Mouse (Mus musculus): ENCODE results near the gene Ccnd1. TPM values are rescaled to one million over a fixed set of nuclear protein-coding genes. Genes with fewer than 3 reads are reported as not detected.

The Ccnd1 gene
- polyA plus RNA-seq, 1 experiment from 2014 or later = 57.2 TPM

GRCm38 (mm10) chr7:144933796-144934195, 5.9 kb downstream of the Ccnd1 start:
- 66% methylated on average over 8 of the region's 8 CpGs for WGBS (ENCODE audit: missing documents)
- Histone ChIP-seq H3K4me3 (ENCODE audit: inconsistent target) (no peak overlapping the region), H3K36me3 (ENCODE audit: inconsistent target) (peaks cover 32% of the 10 kb centered on the region), H3K79me2 (ENCODE audit: inconsistent target) (peaks cover 52% of the 10 kb centered on the region), H3K27ac (no peak overlapping the region)

- Histone ChIP-seq H3K79me2 (ENCODE audit: inconsistent target) (peaks cover 47% of the 10 kb centered on the region), H3K27ac (no peak overlapping the region), H3K36me3 (ENCODE audit: inconsistent target) (peaks cover 36% of the 10 kb centered on the region), H3K4me3 (ENCODE audit: inconsistent target) (no peak overlapping the region)
- WGBS (ENCODE audit: missing documents) = 97% methylated on average over 3 of the region's 3 CpGs
Measured at GRCm38 (mm10) chr7:144933336-144933735, 6.4 kb downstream of the Ccnd1 start.

- H3K27ac ChIP-seq = peak overlapping the region; percentile 46
Measured at GRCm38 (mm10) chr7:144932389-144932937, 7.3 kb downstream of the Ccnd1 start.

GRCm38 (mm10) chr7:144931778-144932177, 7.9 kb downstream of the Ccnd1 start:
- H3K36me3 ChIP-seq (ENCODE audit: inconsistent target) = peaks cover 32% of the 10 kb centered on the region
- no peak overlapping the region for H3K4me3 ChIP-seq (ENCODE audit: inconsistent target)
- peaks cover 32% of the 10 kb centered on the region for H3K79me2 ChIP-seq (ENCODE audit: inconsistent target)
- peak overlapping the region; percentile 46 for H3K27ac ChIP-seq
- WGBS (ENCODE audit: missing documents) = 41% methylated on average over 3 of the region's 3 CpGs

More at GRCm38 (mm10) chr7:144932389-144932937, 7.3 kb downstream of the Ccnd1 start:
- Histone ChIP-seq H3K4me3 (ENCODE audit: inconsistent target) (no peak overlapping the region), H3K79me2 (ENCODE audit: inconsistent target) (peaks cover 39% of the 10 kb centered on the region), H3K36me3 (ENCODE audit: inconsistent target) (peaks cover 36% of the 10 kb centered on the region)
- WGBS (ENCODE audit: missing documents) = 25% methylated on average over 18 of the region's 18 CpGs

- Histone ChIP-seq H3K36me3 (ENCODE audit: inconsistent target) (peaks cover 27% of the 10 kb centered on the region), H3K4me3 (ENCODE audit: inconsistent target) (no peak overlapping the region), H3K27ac (no peak overlapping the region), H3K79me2 (ENCODE audit: inconsistent target) (peaks cover 13% of the 10 kb centered on the region)
- 95% methylated on average over 5 of the region's 5 CpGs for WGBS (ENCODE audit: missing documents)
Measured at GRCm38 (mm10) chr7:144929931-144930330, 9.8 kb downstream of the Ccnd1 start.

- H3K36me3 ChIP-seq (ENCODE audit: inconsistent target) = peaks cover 22% of the 10 kb centered on the region; the same call in 1 of the 2 replicates
- WGBS (ENCODE audit: missing documents) = 95% methylated on average over 8 of the region's 8 CpGs
- no peak overlapping the region for H3K27ac ChIP-seq
- no peak overlapping the region for H3K4me3 ChIP-seq (ENCODE audit: inconsistent target)
- H3K79me2 ChIP-seq (ENCODE audit: inconsistent target) = peaks cover 9% of the 10 kb centered on the region
Measured at GRCm38 (mm10) chr7:144929506-144929905, 10.2 kb downstream of the Ccnd1 start.

GRCm38 (mm10) chr7:144928889-144929210, 10.9 kb downstream of the Ccnd1 start:
- 91% methylated on average over 6 of the region's 6 CpGs for WGBS (ENCODE audit: missing documents)
- no peak overlapping the region for H3K4me3 ChIP-seq (ENCODE audit: inconsistent target)
- peaks cover 3% of the 10 kb centered on the region; the same call in 1 of the 2 replicates for H3K79me2 ChIP-seq (ENCODE audit: inconsistent target)
- H3K36me3 ChIP-seq (ENCODE audit: inconsistent target) = peaks cover 17% of the 10 kb centered on the region; the same call in 1 of the 2 replicates
- no peak overlapping the region for H3K27ac ChIP-seq

- H3K4me3 ChIP-seq (ENCODE audit: inconsistent target) = no peak overlapping the region
- peaks cover 13% of the 10 kb centered on the region; the same call in 1 of the 2 replicates for H3K36me3 ChIP-seq (ENCODE audit: inconsistent target)
- 95% methylated on average over 4 of the region's 4 CpGs for WGBS (ENCODE audit: missing documents)
- no peaks in the 10 kb centered on the region for H3K79me2 ChIP-seq (ENCODE audit: inconsistent target)
- no peak overlapping the region for H3K27ac ChIP-seq
Measured at GRCm38 (mm10) chr7:144928009-144928888, 11.5 kb downstream of the Ccnd1 start.

- Histone ChIP-seq H3K79me2 (ENCODE audit: inconsistent target) (no peaks in the 10 kb centered on the region), H3K36me3 (ENCODE audit: inconsistent target) (peaks cover 13% of the 10 kb centered on the region; the same call in 1 of the 2 replicates), H3K27ac (no peak overlapping the region), H3K4me3 (ENCODE audit: inconsistent target) (no peak overlapping the region)
- WGBS (ENCODE audit: missing documents) = 95% methylated on average over 2 of the region's 2 CpGs
Measured at GRCm38 (mm10) chr7:144927591-144927990, 12.1 kb downstream of the Ccnd1 start.

GRCm38 (mm10) chr7:144918823-144919222, 20.9 kb downstream of the Ccnd1 start:
- no peak overlapping the region for H3K27ac ChIP-seq
- peaks cover 33% of the 10 kb centered on the region; the same call in 1 of the 2 replicates for H3K36me3 ChIP-seq (ENCODE audit: inconsistent target)
- no peak overlapping the region for H3K4me3 ChIP-seq (ENCODE audit: inconsistent target)
- 93% methylated on average over 1 of the region's 1 CpGs for WGBS (ENCODE audit: missing documents)
- peaks cover 23% of the 10 kb centered on the region for H3K79me2 ChIP-seq (ENCODE audit: inconsistent target)

- 2% methylated on average over 54 of the region's 55 CpGs for WGBS (ENCODE audit: missing documents)
- Histone ChIP-seq H3K79me2 (ENCODE audit: inconsistent target) (peaks cover 23% of the 10 kb centered on the region), H3K27ac (peak within 1 kb of the TSS; percentile 61)
Measured at GRCm38 (mm10) chr7:144914948-144915750, 24.6 kb downstream of the Ccnd1 start, which contains the start of gene LTO1. LTO1 (plus strand) TSS chr7:144915100.

GRCm38 (mm10) chr7:144914296-144914947, 25.3 kb downstream of the Ccnd1 start:
- 4% methylated on average over 12 of the region's 17 CpGs for WGBS (ENCODE audit: missing documents)
- H3K36me3 ChIP-seq (ENCODE audit: inconsistent target) = peaks cover 17% of the 10 kb centered on the region; the same call in 1 of the 2 replicates
- peaks cover 23% of the 10 kb centered on the region for H3K79me2 ChIP-seq (ENCODE audit: inconsistent target)
- peak overlapping the region; percentile 61 for H3K27ac ChIP-seq
- H3K4me3 ChIP-seq (ENCODE audit: inconsistent target) = peak overlapping the region; percentile 98

More at GRCm38 (mm10) chr7:144914948-144915750, 24.6 kb downstream of the Ccnd1 start, which contains the start of gene LTO1:
- Histone ChIP-seq H3K36me3 (ENCODE audit: inconsistent target) (peaks cover 24% of the 10 kb centered on the region; the same call in 1 of the 2 replicates), H3K4me3 (ENCODE audit: inconsistent target) (peak within 1 kb of the TSS; percentile 98)

GRCm38 (mm10) chr7:144912897-144913296, 26.8 kb downstream of the Ccnd1 start:
- 97% methylated on average over 3 of the region's 4 CpGs for WGBS (ENCODE audit: missing documents)
- peaks cover 2% of the 10 kb centered on the region; the same call in 1 of the 2 replicates for H3K36me3 ChIP-seq (ENCODE audit: inconsistent target)
- no peak overlapping the region for H3K27ac ChIP-seq
- H3K79me2 ChIP-seq (ENCODE audit: inconsistent target) = peaks cover 23% of the 10 kb centered on the region
- H3K4me3 ChIP-seq (ENCODE audit: inconsistent target) = no peak overlapping the region

- WGBS (ENCODE audit: missing documents) = 90% methylated on average over 1 of the region's 1 CpGs
- Histone ChIP-seq H3K4me3 (ENCODE audit: inconsistent target) (no peak overlapping the region), H3K79me2 (ENCODE audit: inconsistent target) (peaks cover 11% of the 10 kb centered on the region), H3K36me3 (ENCODE audit: inconsistent target) (no peaks in the 10 kb centered on the region), H3K27ac (no peak overlapping the region)
Measured at GRCm38 (mm10) chr7:144911121-144911520, 28.6 kb downstream of the Ccnd1 start.

All from macrophage (primary cell).